Mouse (Mus musculus) urinary bladder, postnatal 4 days (tissue): ENCODE data around the gene Sim2.

Experiments used
- DNase-seq, 2 experiments: peaks; one replicate each; pipeline ENCODE4 v3.0.0; 2021 to 2022; ENCODE audit warnings: low spot score in 2 of 2

Sim2 gene

DNA sequence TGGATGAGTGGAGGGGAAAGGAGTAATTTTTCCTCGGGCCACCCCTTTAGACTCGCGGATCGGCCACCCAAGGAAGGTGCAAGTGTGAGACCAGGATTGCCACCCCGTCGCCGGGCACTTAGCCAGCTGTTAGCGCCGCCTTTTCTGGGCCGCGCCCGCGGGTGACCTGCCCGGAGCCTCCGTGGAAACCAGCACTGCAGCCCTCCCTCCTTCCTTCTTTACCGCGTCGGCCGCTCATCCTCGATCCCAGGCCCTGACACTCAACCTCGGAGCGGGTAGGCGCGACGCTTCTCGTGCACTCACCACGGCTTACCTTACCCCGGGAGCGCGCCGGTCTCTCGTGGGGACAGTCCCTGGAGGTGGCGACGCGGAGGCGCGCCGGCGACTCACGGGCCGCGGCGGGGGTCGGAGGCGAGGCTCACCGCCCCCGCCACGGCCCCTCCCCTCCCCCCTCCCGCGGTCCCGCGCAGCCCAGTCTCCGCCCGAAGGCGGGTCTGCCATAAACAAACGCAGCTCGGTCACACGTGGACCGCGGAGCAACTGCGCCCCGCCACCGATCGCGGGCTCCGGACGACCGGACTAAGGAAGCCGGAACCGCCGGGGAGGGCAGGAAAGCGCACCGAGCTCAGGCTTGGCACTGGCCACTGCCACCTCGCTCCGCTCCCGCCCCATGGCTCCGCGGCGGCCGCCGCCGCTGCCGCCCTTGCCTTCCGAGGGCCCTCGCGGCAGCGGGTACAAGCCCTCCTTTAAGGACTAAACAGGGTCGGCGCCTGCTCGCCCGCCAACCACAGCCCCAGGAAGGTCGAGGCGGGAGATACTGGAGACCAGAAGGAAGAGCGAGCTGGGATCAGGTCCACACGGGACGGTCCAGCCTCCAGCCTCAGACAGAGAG, at the start of gene Sim2:
TSS of gene Sim2 (plus strand) at position 221 of the 892 bp plus-strand sequence.
- no peak for DNase-seq

DNA sequence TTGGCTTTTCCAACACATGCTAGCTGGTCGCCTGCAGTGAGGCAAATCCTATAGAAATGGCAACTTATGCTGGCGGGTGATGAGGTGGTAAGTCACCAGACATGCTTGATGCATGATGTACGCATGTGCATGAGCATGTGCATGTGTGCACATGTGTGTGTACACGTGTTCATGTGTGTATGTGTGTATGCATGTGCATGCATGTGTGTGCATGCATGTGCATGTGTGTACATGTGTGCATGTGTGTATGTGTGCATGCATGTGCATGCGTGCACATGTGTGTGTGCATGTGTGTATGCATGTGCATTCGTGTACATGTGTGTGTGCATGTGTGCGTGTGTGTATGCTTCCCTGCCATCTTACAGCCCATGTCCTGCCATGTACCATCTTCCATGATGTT, 47.5 kb upstream of the Sim2 start:
- DNase-seq = no peak

DNA sequence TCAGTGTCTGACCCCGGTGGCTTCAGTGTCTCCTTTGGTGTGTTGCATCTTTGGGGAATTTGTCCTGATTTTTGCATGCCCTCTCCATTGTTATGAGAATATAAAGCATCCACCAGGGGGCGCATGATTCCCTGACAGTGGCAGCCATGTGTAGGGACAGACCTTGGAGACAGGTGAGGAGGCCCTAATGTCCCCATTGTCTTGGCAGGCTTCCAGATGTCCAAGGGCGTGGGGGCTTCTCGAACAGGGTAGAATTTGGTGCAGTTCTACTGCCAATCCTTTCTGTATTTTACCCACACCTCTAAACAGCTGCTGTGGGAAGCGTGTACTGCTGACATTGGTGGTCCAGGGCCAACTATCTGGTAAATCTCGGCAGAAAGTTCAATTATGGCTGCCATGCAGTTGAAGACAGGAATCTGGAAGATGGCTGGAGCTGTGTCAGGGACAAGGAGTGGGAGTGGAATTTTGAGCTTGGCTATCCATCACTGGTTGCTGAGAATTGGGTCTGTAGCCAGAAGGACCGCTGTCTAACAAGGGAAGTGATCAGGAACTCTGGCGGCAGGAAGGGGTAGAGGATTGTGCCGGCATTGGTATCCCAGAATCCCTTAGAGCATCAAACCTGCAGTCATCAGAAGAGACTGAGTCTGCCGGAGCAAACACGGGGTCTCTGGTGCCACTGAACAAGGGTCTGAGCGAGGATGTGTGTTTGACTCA, 46.3 kb upstream of the Sim2 start:
- peak in 1 of 2 experiments; percentile 66 for DNase-seq

DNA sequence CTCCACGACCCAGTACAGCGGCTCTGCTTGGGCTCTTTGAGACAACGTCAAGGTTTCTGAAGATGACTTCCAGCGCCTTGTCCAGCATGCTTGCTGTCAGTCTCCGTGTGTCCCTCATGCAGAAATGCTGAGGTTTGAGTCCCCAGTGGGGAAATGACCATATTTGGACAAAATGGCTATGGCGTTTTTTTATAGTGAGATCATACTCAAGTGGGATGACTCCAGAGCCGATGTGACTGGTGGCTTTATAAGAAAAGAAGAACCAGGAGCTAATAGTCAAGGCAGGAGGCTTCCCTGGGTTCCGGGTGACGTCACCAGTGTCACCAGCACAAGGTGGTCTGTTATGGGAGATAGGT, 45.8 kb upstream of the Sim2 start:
- DNase-seq = no peak

DNA sequence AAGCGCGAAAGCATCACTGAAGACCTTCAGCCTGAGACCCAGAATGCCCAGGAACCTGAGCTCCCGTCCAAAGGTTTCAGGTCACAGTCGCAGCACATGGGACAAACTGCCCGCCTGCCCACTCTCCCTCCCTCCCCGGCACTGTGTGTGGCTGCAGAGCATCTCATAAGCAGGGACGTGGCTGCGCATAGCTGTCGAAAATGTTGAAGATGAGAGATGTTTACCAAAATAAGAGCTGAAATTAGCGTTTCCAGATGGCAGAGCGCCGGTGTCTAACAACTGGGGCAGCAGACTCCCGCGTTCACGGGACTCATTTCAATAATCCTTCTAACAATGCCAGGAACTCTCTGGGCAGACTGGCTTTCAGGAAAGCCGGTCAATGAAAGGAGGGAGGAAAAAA, 44.2 kb upstream of the Sim2 start:
- no peak for DNase-seq

DNA sequence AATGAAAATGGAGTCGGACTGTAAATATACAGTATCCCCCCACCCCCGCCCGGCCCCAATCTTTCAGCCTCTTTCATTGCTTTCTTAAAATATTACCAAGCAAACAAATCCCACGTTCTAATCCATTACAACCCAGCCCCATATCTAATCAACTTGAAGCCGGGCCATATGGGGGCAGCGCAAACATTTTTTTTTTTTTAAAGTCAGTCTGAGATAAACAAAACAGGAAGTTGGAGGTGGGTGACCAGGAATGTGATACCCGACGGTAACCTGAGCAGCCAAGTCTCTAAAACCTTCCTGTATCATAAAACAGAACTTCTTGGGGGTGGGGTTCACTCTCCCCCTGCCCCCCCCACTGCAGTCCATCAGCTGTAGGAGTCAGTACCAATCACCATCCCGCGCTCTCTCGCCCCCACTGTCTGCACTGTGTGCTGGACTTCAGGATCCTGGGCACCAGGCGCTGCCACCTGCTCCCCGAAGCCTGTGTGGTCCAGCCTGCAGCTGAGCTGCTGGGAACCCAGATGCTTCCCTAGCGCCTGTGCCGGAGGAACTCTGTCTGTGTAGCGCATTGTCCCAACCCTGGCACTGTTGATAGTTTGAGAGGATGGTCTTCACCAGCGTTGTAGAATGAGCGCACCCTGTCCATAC, 43.5 kb upstream of the Sim2 start:
- DNase-seq = no peak

DNA sequence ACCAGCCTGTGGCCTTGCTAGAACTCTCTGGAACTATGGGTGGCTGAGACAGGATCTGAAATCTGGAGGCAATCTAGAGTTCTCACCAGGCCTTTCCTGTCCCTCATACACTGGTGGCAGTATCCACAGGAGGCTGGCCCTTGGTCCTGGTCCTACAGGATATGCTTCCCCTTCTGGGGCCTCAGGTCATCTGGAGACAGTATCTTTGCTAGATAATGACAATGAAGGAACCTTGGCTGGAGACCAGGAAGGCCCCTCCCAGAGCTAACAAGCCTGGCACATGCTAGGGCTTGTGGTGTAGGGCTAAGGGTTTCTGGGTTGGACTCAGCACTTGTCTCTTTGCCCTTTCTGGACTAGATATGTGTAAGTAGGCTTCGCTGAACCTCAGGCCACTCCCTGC, 40.9 kb upstream of the Sim2 start:
- no peak for DNase-seq

DNA sequence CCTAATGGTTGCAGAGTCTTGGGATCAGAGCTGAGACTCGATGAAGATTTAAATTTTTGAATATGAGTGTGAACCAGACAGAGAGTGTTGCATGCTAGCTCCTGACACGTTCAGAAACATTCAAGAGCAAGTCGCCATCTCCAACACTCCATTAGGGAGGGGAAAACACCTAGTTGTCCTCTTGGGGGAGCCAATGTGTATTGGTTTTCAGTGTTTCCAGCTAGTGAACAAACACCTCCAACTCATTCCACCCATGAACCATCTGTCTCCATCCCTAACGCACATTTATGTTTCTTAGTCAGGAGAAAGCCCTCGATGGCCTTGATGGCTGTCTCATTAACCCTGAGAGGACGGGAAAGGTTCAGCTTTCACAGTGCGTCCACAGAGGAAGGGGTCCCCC, 39.7 kb upstream of the Sim2 start:
- DNase-seq = no peak

DNA sequence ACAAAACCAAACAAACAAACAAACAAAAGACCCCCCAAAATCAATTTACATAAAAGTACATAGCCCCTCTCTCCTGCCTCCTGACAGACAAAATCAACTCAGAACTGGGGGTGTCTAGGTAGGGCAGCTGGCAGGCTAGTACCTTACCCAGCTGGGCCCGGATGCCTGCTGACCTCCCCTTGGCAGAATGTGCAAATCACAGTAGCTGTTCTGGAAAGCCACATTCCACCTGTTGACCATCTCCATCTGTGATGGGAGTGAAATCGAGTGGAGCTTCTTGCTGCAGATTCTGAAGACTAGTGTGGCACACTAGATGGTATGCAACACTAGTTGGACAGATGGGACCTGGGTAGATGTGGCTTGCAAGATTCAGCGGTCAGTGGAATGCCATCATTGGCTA, 34.4 kb upstream of the Sim2 start:
- DNase-seq = no peak

DNA sequence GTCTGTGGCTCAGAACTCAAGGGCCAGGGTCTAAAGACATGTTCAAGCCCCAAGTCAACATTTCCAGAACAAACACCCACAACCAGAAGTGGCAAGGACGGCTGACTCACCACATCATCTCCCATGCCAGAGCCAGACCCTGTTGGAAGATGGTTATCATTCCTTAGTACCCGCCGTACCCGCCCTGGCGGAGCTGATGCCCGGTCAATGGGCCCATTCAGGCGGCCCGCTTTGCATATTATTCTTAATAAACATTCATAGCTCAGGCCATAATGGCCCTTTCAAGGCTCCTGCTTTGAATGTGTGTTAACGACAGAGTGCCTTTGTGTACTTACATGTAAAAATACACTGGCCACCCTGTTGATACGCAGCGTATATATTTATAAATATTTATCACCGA, 29.6 kb upstream of the Sim2 start:
- no peak for DNase-seq

DNA sequence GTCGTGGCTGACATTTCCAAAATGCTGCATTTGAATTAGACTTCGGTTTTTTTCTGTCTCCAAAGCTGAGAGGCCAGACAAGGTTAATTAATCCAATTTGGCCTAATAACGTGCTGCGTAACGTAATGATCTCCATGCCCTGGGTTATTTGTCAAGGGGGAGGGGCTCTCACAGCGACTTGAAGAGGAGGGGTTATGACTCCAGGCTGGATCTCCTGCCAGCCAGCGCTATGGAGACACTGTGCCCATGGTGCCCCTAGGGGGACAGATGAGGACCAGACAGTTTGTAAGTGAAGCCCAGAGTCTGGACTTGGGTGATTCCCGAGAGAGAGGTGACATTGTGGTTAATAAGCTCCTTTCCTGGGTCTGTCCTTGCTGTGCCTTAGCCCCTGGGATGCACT, 29.2 kb upstream of the Sim2 start:
- no peak for DNase-seq

DNA sequence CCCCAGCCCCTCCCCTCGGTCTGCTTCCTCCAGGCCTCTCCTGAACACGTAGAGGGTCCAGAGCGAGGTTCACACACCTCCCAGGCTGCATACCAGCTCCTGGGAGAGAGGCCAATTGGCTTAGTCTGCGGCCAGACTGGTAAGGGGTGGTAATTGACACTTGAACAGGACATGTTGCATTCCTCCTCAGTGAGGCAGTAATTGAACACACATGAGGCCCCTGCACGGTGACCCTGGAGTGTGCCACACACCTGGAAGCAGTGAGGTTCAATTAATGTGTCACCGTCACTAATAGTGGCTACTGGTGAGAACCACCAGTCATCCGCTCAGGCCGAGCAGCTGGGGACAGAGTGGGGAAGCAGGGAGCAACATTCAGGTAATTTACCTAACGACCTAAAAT, 24.9 kb upstream of the Sim2 start:
- no peak for DNase-seq

DNA sequence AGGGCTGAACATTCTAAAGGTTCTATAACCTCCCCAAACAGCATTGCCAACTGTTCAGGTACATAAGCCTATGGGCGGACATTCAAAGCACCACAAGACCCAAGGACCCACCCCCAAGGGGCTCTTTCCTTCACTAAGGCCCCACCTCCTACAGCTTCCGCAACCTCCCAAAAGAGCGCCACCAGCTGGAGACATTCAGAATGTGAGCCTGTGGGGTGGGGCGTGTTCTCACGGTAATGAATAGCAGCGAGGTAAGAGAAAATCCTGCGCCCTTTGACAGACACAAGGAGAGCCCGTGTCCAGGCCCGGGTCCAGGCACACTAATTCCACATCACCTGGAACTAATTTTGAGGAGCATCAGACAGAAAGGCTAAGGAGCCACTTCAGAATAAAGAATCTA, 20.5 kb upstream of the Sim2 start:
- no peak for DNase-seq

DNA sequence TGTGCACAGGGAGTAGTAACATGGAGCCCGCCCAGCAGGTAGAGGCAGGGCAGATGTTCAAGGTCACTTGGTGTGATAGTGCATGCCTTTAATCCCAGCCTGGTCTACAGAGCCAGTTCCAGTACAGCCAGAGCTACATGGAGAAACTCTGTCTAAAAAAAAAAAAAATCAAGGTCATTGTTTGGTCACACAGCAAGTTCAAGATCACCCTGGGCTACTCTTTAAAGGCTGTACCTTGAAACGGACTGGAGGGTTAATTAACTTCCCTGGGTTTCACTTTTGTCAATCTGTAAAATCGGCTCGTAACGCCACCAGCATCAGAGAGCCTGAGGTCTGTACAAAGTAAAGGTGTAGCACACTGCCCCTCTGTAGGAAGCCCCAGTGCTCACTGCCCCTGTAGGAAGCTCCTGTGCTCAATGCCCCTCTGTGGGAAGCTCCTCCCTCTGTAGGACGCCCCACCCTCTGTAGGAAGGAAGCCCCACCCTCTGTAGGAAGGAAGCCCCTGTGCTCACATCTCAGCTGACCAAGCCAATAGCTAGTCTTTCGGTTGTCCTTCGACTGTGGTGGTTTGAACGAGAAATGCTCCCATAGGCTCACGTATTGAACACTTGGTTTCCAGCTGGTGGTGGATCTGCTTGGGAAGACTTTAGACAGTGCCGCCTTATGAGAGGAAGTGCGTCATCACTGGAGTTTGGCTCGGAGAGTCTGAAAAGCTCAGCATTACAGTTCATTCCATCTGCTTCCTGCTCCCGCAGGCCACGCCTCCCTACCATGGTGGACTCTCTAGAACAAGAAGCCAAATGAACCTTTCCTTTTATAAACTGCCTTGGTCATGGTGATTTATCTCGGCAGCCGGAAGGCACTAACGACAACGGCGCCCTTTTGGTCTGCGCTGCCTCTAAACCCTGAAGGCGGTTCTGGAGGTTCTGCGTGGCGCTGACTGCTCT, 18.7 kb upstream of the Sim2 start:
- no peak for DNase-seq

DNA sequence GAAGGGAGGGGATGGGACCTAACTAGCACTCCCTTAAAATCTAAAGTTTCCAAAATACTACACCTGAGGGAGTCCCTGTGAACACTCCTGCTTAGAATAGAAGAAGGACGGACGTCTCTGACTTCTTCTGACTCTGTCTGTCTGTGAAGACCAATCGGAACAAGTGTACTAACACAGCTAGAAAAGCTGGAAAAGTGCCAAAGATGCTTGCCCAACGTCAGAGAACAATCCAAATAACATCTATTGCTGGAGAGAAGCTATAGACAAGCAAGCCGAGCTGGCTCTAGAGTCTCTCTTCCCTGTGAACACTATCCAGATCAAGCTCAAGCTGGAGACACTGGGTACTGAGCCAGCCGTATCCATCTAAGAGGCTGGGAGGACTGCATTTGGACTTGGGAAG, 18.0 kb upstream of the Sim2 start:
- DNase-seq = no peak

DNA sequence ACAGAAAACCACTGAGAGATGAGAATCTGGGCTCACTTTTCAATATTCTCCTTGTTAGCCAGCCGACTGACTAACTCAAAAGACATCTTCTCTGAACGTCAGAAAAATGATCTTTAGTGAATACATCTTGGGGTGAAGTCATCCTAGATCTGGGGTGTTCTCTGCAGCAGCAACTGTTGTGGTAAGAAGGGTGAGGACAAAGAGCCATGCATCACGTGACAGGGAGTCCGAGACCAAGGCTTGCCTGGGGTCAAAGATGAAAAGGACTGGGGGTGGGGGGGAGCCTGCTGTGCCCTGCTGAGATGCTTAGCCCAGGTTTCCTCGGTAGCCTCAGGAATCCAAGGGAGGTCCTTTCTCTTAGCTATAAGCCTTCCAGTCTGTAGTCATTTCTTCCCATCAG, 17.5 kb upstream of the Sim2 start:
- no peak for DNase-seq

DNA sequence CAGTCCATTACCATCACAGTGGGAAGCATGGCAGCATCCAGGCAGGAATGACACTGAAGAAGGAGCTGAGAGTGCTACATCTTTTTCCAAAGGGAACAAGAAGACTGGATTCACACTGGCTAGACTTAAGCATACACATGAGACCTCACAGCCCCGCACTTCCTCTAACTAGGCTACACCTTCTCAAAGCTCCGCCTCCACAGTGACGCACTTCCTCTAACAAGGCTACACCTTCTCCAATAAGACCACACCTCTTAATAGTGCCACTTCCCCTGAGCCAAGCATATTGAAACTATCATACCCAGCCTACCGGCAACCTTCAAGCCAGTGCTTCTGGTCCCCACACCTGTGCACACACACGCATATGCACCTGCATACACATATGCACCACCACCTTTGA, 15.7 kb upstream of the Sim2 start:
- DNase-seq = no peak

DNA sequence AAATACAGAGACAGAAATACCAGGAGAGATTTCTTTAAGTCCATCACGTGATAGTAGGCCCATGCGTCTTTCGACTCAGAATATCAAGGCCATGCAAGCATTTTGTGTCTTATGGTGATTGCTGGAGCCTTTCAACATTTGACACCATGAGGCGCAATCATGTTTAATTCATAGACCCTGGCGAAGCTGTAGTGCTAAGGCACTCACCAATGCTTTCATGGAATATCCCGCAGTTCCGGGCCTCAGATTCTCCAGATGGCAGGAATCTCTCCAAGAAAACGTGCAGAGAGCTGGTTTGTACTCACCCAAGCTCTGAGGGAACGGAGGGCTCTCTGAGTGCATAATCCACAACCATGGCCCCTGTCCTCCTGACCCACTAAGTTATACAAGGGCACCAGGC, 13.8 kb upstream of the Sim2 start:
- DNase-seq = no peak

DNA sequence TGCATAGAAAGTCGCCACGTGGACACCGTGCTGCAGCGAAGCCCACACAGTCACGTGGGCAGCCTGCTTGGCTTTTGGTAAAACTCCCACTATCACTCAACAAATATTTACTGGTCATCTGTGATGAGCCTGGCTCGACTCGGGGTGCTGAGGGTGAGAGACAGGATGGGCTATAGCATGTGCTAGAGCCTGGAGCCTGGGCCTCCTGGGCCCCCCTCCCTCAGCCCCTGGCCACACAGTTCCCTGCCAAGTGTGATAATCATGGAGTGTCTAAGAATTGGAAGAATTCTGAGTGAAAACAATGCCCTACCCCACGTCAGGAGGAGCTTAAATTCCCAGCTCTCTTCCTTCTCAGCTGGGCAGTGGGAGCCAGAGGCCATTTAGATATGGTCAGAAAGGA, 13.3 kb upstream of the Sim2 start:
- DNase-seq = no peak

DNA sequence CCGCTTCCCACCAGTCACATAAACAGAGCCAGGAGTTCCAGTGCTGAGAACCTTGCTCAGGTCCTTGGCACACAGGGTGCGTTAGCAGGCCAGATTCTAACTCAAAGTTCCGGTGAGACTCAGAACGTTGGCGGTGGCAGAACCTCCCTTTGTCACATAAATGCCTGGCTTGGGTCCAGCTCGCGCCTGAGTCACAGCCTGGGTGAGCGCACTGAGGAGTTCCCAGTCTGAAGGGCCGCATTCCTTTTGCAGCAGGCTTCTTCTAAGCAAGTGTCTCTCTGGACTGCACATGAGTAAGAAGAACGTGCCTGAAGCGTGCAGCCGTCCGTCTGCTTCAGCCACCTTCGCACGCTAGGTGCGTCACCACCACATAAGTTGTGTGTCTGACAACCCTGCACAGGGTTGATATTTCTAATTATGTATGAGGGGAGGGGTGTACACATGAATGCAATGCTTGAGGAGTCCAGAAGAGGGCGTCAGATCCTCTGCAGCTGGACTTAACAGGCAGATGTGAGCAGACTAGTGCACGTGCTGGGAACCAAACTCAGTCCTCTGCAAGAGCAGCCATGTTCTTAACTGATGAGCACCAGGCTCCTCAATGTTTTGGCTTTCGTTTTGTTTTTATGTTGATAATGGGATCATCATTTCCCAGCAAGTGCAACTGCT, 9.2 kb upstream of the Sim2 start:
- peak in 1 of 2 experiments; percentile 74 for DNase-seq
